Mouse (Mus musculus) left cerebral cortex, adult 6 months (tissue): ENCODE measurements around the gene Zfp599. TPM values are rescaled to one million over a fixed set of nuclear protein-coding genes. Genes with fewer than 3 reads are reported as not detected.

Experiments used
- long read RNA-seq, 2 experiments: library from polyadenylated mRNA; unstranded; transcript quantifications; one replicate each; pipeline ENCODE4 v2.0.0; 2019 to 2020
- polyA plus RNA-seq: library from polyadenylated mRNA; unstranded; fragments of <200 nt; fragmentation: Nextera tagmentation; gene quantifications from 2 replicates; pipeline ENCODE4 v1.2.3, GENCODE M21; 2021

Zfp599 gene
- 1.9 and 3.0 TPM in 2 replicates for polyA plus RNA-seq
- long read RNA-seq, experiment 1, transcript Zfp599-201 (5 exons, 3,574 nt) = major isoform, 25 of 27 reads
- long read RNA-seq, experiment 1, partial matches to known transcripts = 0 of 27 reads
- long read RNA-seq, experiment 1, other reads (novel, unspliced or antisense) = 2 of 27 reads
- long read RNA-seq, experiment 2, transcript Zfp599-201 (5 exons, 3,574 nt) = major isoform, 5 of 6 reads
- long read RNA-seq, experiment 2, partial matches to known transcripts = 0 of 6 reads
- long read RNA-seq, experiment 2, other reads (novel, unspliced or antisense) = 1 of 6 reads

DNA sequence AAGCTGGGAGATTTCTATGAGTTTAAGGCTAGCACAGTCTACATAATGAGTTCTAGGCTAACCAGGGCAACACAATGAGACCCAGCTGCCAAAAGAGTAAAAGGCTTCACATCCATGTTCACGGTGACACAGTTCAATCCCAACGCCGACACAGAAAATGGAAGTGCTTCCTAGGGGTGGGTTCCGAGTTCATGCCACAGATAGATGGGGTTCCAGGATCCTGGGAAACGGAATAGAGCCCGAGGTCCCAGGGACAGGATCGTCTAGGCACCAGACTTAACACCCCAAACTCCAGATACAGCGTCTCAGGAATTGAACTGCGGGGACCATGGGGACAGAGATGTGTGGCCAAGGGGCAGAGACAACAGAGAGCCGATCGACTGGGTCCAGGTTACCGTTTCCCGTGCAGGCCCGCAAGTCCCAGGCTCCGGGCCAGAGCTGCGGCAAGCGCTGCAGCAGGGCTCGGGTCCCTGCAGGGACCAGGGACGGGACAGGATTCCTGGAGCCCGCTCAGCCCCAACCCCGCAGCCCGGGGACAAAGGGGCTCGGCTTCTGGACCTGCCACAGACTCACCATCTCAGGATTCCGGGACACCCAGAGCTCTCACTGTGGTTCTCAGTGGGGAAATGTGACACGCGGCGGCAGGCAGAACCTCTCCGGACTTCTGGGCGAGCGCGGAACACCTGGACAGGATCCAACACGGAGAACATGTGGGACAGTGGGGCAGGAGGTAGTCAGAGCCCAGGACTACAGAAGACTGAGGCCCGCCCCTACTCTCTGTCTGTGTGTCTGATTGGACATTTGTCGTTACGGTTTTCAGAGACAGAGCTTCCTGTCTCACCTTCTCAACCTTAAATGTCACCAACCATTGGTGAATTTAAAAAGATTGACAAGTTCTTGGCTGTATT lies at the start of gene Zfp599:
Gene Zfp599 (minus strand): TSS at position 712 of the 908 bp plus-strand sequence.

DNA sequence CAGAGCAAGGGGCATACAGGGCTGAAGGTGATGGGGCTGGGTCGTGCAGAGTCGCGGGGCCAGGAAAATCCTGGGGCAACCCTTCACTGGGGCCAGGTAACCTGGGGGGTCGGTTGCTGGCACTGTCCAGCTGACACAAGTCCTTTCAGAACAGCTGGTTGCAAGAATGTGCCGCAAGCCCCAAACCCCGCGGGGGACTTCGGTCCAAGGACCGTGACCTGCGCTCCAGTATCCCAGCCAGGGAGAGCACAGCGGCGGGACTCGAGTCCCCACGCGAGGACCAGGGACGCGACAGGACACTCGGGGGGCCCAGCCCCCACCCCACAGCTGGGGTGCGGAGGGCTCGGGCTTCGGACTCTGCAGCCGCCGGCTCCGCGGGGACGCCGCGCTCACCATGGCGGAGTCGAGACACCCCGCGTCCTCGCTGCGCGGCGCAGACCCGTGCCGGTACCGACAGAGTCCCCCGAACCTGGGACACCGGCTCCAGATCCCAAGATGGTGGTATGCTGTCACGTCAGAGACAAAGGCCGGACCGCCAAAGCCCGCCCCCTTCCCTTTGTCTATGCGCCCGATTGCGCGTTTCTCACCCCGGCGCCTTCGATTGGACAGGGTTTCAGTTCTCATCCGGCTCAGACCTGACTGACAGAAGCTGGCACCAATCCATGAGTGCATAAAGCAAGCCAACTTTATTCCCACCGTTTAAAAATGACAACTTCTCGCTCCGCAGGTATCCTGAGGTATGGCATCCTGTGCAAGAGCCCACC lies 47.6 kb upstream of the Zfp599 start, which contains the start of gene Zfp810:
Gene Zfp810 (minus strand): TSS at position 493 of the 764 bp plus-strand sequence.

DNA sequence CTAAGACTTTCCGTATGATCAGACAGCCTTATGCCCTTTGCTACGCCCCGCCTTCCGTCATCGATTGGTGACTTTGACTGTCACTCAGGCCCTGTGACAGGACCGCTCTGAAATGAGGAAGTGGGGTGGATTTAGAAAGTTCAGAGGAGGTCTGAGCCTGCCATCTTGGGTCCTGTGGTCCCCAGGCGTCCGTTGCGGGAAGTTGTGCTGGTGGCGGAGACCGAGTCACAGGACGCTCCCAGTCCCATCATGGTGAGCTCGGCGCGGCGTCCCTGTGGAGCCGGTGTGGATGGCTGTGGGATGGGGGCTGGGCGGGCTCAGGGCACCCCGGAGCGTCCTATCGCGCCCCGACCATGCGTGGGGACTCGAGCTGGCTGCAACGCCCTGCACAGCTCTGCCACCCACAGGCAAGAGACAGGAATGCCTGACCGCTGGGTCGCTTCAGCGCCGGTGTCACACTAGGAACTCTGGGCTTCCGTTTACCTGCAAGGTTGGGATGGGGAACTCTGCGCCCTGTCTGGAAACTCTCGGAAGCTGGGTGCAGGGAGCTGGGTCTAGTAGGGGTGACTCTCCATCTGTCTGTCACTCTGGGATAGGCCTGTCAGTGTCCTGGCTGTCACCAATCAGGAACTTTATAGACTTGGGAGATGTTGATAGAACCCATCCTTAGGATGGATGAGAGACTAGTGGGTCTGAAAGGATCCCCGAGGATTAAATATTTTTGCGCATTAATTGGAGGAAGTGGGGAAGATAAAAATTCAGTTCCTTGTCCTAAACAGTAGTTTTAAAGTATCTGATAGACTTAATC lies 33.9 kb downstream of the Zfp599 start, which contains the start of gene Zfp809:
Gene Zfp809 (plus strand): TSS at position 134 of the 808 bp plus-strand sequence.

Other genes with a start within 250 kb of the Zfp599 start
- gene Elavl3, start 207.9 kb downstream of the Zfp599 start, polyA plus RNA-seq = 21.2 and 23.5 TPM in 2 replicates
- not detected in 2 replicates for gene Gm49318, start 188.6 kb downstream of the Zfp599 start, polyA plus RNA-seq
- 3.5 and 4.6 TPM in 2 replicates for gene Zfp653, start 188.5 kb downstream of the Zfp599 start, polyA plus RNA-seq
- gene Ecsit, start 174.5 kb downstream of the Zfp599 start, polyA plus RNA-seq = 51.1 and 51.8 TPM in 2 replicates
- gene Cnn1, start 160.7 kb downstream of the Zfp599 start, polyA plus RNA-seq = 0.49 and 0.67 TPM in 2 replicates
- gene Elof1, start 142.7 kb downstream of the Zfp599 start, polyA plus RNA-seq = 175 and 193 TPM in 2 replicates
- 0.21 and 0.39 TPM in 2 replicates for gene Acp5, start 124.2 kb downstream of the Zfp599 start, polyA plus RNA-seq
- gene Pigyl, start 103.0 kb downstream of the Zfp599 start, polyA plus RNA-seq = 173 and 183 TPM in 2 replicates
- gene Zfp872, start 71.8 kb downstream of the Zfp599 start, polyA plus RNA-seq = 0.06 TPM in 1 of 2 replicates, not detected in the other
- 11.1 and 12.7 TPM in 2 replicates for gene Zfp809, start 34.2 kb downstream of the Zfp599 start, polyA plus RNA-seq
- gene Zfp810, start 47.8 kb upstream of the Zfp599 start, polyA plus RNA-seq = 8.4 and 11.9 TPM in 2 replicates
- gene Anln, start 129.3 kb upstream of the Zfp599 start, polyA plus RNA-seq = 4.6 and 6.8 TPM in 2 replicates
- gene 9530077C05Rik, start 151.6 kb upstream of the Zfp599 start, polyA plus RNA-seq = 6.6 and 8.0 TPM in 2 replicates
- not detected in 2 replicates for gene Gm17545, start 194.4 kb upstream of the Zfp599 start, polyA plus RNA-seq
- gene Rp9, start 209.8 kb upstream of the Zfp599 start, polyA plus RNA-seq = 54.7 and 56.5 TPM in 2 replicates
- 7.9 and 10.5 TPM in 2 replicates for gene Bbs9, start 215.8 kb upstream of the Zfp599 start, polyA plus RNA-seq